Mouse (Mus musculus) myocyte (in vitro differentiated cells): ENCODE results near the gene Dcst1.

Source experiments
- E2F4 ChIP-seq: IDR thresholded peaks from one replicate; pipeline ENCODE4 v1.6.1; 2011; ENCODE audit warnings: mild to moderate bottlenecking, control low read depth, moderate library complexity; ENCODE audit not compliant: insufficient read depth
- MAX ChIP-seq: IDR thresholded peaks from one replicate; pipeline ENCODE4 v1.6.1; 2011; ENCODE audit warnings: low read depth, mild to moderate bottlenecking, control low read depth
- MYOG ChIP-seq, 3 experiments: IDR thresholded peaks; one replicate each; pipeline ENCODE4 v1.6.1; 2011; ENCODE audit warnings: control low read depth in 2 of 3, low read depth in 2 of 3, mild to moderate bottlenecking in 2 of 3; ENCODE audit not compliant: insufficient read length in 2 of 3, control insufficient read depth in 1 of 3, insufficient read depth in 1 of 3
- TCF12 ChIP-seq: IDR thresholded peaks from one replicate; pipeline ENCODE4 v1.6.1; 2011; ENCODE audit warnings: mild to moderate bottlenecking, control low read depth; ENCODE audit not compliant: poor library complexity, insufficient read depth, severe bottlenecking
- USF1 ChIP-seq: IDR thresholded peaks from one replicate; pipeline ENCODE4 v1.6.1; 2011; ENCODE audit warnings: low read depth, mild to moderate bottlenecking, control low read depth, moderate library complexity

DNA sequence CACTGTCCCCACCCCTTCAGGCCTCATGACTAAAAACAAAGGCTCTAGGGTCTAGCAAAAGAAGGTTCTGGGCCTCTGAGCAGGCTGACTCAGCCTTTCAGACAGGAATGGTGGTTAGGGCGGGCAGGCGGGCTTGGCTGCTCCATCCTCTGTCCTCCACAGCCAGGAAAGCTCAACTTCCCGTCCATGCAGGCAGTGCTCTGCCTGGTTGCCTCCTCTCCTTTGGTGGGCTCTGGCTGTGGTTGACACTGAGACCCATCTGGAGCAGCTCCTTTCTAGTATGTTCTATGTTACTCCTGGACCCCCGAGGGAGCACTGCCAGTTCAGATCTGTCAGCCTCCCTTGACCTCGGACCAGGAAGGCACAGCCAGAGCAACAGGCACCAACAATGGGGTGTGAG is 37.6 kb upstream of the Dcst1 start, which contains the start of gene Lenep:
- TF ChIP-seq USF1 (no peak), MAX (no peak), TCF12 (no peak), E2F4 (no peak), MYOG (IDR thresholded peaks at IDR 0.05; ENCODE audit: control insufficient read depth in 1 of 3, insufficient read depth in 1 of 3, insufficient read length in 2 of 3, low read depth in 2 of 3) (no peak)
